Mouse (Mus musculus): ENCODE results near the gene Hmg20b.

The Hmg20b gene

DNA sequence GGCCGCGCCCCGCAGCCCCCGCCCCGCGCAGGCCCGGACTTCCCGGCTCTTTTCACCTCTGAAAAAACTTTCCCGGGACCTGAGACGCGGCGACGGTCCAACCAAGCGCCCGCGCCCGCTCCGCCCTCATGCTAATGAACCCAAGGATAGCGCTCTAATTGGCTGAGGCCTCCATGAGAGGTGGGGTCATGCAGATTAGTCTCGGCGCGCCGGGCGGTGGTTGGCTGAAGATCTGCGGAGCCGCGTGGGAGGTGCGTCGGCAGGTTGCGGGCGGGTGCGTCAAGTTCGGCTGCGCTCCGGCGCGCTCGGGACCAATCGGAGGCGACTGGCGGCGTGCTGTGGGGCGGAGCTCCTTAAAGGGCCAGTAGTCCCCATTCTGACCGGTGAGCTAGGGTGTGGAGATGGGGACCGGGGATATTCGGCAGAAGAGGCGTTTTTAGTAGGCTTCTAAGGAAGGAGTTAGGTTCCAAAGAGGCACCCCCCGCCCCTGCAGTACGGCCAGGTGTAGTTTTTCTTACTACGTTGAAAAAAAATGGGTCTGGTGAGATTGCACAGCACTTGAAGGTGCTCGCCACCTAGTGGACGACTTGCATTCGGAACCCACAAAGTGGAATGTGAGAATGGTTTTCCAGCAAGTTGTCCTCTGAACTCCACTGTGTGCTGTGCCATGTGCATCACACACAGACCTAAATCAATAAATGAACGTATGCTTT lies at the start of gene Hmg20b:
Gene Hmg20b, minus strand, starts transcription at position 130 of the 713 bp plus-strand sequence.
- peak; percentile 97 for DNase-seq (ENCODE audit: low read depth, low spot score)

DNA sequence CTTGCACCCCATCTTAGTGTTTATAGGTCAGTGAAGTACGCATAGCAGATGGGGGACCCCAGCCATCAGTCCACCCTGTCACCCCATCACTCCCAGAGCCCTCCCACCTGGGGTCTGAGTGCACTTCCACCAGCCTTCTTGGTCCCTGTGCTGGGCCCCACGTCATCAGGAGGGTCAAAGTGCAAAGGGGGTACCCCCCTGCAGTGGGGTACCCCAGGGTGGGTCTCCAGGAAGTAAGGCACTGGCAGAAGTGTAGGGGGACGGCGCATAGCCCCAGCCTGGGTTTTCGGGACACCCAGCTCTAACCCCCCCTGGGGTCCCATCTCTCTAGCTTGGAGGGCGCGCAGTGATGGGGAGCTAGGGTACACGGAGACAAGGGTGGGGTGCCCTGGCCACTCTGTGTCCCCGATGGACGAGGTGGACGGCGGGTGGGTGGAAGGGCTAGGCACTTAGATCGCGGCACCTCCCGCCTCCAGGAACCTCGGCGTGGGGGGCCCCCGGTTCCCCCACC lies 49.6 kb upstream of the Hmg20b start:
- no peak for DNase-seq (ENCODE audit: low read depth, low spot score)

DNA sequence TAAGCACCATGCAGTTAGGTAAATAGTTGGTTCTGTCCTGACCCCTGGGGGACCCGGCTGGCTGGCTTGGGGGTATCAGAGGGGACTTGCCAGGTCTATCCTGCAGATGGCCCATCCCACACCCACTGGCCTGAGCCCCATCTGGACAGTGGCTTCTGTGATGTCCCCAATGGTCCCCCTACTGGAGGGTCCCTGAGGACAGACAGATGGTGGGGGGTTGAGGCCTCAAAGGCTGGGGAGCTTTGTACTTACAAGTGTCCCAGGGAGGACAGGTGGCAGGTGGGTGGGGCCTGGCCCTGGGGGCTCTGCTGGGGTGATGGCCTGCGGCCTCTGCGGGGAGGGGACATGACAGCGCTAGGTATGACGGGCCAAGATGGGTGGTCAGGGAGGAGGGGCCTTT lies 49.0 kb upstream of the Hmg20b start:
- DNase-seq (ENCODE audit: low read depth, low spot score): no peak

DNA sequence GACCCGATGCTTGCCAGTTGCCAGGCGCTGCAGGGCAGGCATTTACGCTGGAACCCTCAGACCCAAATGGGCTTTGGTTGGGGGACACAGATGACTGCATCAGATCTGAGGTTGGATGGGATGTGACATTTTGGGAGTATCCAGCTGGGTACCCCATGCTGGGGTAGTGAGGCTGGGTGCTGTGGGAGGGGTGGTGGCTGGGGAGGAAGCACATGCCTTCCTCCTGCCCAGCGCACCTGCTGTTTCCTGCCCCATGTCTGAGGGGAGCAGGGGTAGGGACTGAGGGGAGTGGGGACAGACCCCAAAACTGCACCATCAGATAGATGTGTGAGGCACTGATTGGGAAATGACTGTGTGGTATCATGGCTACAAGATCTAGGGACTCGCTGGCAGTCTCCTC lies 46.5 kb upstream of the Hmg20b start:
- DNase-seq (ENCODE audit: low read depth, low spot score): no peak

DNA sequence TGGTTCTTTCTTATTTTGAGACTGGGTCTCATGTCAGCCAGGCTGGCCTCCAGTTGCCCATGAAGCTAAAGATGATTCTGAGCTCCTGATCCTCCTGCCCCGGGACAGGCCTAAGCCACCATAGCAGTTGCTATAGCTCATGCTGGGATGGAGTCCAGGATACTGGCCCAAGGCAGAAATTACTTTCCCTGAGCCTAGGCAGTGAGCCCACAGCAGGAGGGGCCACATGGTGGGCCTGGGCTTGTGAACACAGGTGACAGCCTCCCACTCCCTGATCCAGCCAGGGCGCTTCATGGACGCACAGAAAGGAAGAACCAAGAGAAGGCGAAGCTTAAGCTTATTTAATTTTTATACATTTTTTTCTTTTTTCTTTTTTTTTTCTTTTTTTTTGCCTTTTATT lies 45.6 kb upstream of the Hmg20b start:
- DNase-seq (ENCODE audit: low read depth, low spot score): no peak

DNA sequence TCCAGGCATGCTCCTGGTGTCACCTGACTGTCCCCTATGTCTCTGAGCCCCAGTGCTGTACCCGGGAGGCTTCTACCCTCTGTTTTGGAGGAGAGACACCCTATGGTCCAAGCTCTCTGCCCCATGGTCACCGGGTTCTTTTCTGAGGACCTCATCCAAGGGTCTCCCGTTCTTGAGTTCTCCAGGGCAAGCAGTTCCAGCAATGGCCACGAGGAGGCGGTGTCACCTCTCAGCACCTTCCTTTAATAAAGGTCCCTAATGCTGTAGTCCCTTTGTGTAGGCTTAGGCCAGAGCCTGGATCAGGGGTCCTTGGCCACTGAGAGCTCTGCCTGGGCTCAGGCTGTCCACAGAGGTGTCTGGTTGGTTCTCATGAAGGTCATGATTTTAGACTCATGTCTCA lies 44.8 kb upstream of the Hmg20b start:
- DNase-seq (ENCODE audit: low read depth, low spot score): no peak

GRCm38 (mm10) chr10:81393456-81394063 lies 43.3 kb upstream of the Hmg20b start:
- DNase-seq (ENCODE audit: low read depth, low spot score): no peak

DNA sequence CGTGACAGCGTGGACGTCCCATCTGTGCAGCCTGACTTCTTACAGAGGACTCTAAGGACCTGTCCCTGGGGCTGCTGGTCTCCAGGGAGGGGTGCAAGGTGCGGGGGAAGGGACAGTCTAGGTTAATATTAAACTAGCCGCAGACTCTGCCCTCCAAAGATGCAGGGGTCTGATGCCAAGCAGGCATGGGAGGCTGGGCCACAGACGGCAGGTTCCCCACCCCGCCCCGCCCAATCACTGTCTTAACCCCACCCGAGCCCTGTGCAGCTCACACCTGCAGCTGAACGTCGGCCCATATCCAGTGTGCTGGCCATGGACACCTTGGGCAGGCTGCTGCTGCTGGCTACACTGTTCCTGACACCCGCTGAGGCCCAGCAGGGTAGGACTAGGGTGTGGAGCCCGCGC lies 42.5 kb upstream of the Hmg20b start, which contains the start of gene Smim24:
Gene Smim24, plus strand, starts transcription at position 271 of the 405 bp plus-strand sequence.
- DNase-seq (ENCODE audit: low read depth, low spot score): no peak

GRCm38 (mm10) chr10:81392270-81392669 lies 42.0 kb upstream of the Hmg20b start:
- no peak for DNase-seq (ENCODE audit: low read depth, low spot score)

GRCm38 (mm10) chr10:81390678-81390965 lies 40.3 kb upstream of the Hmg20b start:
- no peak for DNase-seq (ENCODE audit: low read depth, low spot score)

- DNase-seq (ENCODE audit: low read depth, low spot score): no peak
These were observed 39.8 kb upstream of the Hmg20b start for GRCm38 (mm10) chr10:81389801-81390677.

DNA sequence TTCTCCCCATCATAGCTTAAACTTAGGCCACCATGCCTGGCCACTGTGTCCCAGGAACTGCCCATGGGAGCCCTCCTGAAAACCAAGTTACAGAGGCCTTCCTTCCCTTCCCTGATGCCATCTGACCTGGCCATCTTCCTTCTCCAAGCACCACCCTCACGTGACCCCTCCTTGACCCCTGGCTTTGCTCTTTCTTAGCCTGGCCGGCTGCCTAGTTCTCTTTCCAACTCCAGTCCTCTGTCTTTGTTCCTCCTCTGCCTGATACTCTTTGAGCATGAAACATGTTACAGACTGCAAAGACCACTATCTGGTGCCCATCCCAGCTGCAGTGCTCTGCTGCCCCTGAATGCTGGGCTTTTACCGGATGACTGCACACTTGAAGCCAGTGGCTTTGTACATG lies 39.1 kb upstream of the Hmg20b start:
- DNase-seq (ENCODE audit: low read depth, low spot score): no peak

DNA sequence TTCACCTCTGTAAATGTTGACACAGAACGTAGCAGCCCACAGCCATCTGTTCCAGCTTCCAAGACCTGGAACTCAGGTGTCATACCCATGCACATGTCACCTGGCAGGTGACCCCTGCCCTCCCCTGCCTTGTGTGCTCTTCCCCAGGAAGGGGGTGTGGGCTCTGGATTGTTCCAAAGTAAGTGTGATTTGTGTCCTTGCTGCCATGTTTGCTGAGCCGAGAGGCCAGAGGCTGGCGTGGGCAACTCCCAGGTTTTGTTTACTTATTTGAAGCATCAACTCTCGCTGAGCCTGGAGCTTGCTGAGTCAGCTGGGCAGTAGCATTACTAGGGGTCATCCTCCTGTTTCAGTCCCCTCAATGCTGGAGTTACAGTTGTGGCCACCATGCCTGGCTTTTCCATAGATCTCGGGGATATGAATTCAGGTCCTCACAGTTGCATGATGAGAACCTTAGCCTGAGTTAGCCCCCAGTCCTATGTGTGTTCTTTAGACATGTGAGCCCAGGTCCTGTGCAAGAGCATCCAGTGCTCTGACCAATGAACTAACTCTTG lies 38.3 kb upstream of the Hmg20b start, which contains the start of gene Gm48552:
Gene Gm48552, plus strand, starts transcription at position 501 of the 551 bp plus-strand sequence.
- no peak for DNase-seq (ENCODE audit: low read depth, low spot score)

- no peak for DNase-seq (ENCODE audit: low read depth, low spot score)
These were observed 37.4 kb upstream of the Hmg20b start for GRCm38 (mm10) chr10:81387716-81388115.

GRCm38 (mm10) chr10:81385603-81386306 lies 35.5 kb upstream of the Hmg20b start:
- DNase-seq (ENCODE audit: low read depth, low spot score): no peak

GRCm38 (mm10) chr10:81384605-81384982 lies 34.3 kb upstream of the Hmg20b start:
- DNase-seq (ENCODE audit: low read depth, low spot score): no peak

- DNase-seq (ENCODE audit: low read depth, low spot score): peak; percentile 98
These were observed 33.7 kb upstream of the Hmg20b start, which contains the start of the genes Dohh and Gm48551 for GRCm38 (mm10) chr10:81383802-81384604. Gene Dohh, plus strand, starts transcription at chr10:81384428. Gene Gm48551, plus strand, starts transcription at chr10:81384466.

DNA sequence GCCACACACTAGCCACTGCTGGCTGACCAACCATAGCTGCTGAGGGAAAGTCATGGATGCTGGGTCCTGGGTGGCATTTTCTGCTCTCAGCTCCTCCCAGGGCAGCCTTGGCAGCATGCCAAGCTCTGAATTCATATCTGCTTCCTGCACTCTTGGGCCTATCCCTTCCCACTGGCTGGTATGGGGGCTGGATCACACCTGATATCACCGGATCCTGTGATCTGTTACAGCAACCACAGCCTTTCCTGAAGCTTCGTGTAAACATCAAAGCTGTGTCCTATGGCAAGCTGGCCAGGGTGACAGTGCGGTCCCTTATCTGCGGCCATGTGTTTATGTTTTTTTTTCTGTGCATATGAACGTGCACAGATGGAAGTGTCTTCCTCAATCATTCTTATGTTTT lies 31.8 kb upstream of the Hmg20b start:
- no peak for DNase-seq (ENCODE audit: low read depth, low spot score)

GRCm38 (mm10) chr10:81379809-81380378 lies 29.6 kb upstream of the Hmg20b start:
- DNase-seq (ENCODE audit: low read depth, low spot score): no peak

- no peak for DNase-seq (ENCODE audit: low read depth, low spot score)
These were observed 28.9 kb upstream of the Hmg20b start for GRCm38 (mm10) chr10:81379183-81379553.

All from embryo, embryonic 11.5 days (tissue).